Mouse (Mus musculus) CD4-positive helper T cell, adult 2 months (primary cell): Measurements from ENCODE around the gene Cemip2.

Experiments used
- DNase-seq: peaks from one replicate; pipeline ENCODE4 v3.0.0-alpha.2; 2012; ENCODE audit warnings: low read depth, missing footprints, low spot score

Cemip2 gene

GRCm38 (mm10) chr19:21779106-21779505 is 964 bp downstream of the Cemip2 start:
- DNase-seq = no peak

GRCm38 (mm10) chr19:21780663-21781062 is 2.5 kb downstream of the Cemip2 start:
- DNase-seq = no peak

DNA sequence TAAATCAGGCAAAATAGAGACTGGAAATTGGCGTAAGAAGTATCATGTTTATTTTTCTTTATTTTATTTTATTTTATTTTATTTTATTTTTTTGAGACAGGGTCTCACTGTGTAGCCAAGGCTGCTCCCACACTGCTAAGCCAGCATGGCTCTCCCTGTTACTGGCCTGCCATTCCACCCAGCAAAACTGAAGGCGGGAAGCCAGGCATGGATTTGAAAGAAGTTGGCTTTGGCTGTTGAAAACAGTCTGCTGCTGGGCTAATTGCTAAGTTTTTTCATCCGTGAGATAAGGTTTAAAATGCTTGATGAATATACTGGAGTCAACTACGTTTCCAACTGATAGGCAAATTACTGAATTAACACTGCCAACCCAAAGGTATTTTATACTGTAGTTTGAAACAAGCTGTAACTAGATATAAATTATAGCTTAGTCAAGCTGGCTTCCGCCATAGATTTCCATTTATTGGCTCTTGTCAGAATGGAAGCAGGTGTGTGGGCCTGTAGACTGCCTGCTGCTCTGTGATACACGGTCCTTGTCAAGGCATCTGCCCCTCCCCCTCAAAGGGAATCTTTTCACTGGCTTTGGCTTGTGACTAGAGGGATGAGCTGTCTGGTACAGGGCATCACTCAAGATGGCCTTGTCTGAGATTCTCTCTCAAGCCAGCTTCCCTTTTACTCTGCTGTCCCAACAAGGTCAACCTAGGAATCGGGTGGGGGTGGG is 3.1 kb downstream of the Cemip2 start:
- no peak for DNase-seq

- DNase-seq = no peak
These were observed 3.8 kb downstream of the Cemip2 start for GRCm38 (mm10) chr19:21781787-21782432.

GRCm38 (mm10) chr19:21783717-21784116 is 5.6 kb downstream of the Cemip2 start:
- DNase-seq = no peak

DNA sequence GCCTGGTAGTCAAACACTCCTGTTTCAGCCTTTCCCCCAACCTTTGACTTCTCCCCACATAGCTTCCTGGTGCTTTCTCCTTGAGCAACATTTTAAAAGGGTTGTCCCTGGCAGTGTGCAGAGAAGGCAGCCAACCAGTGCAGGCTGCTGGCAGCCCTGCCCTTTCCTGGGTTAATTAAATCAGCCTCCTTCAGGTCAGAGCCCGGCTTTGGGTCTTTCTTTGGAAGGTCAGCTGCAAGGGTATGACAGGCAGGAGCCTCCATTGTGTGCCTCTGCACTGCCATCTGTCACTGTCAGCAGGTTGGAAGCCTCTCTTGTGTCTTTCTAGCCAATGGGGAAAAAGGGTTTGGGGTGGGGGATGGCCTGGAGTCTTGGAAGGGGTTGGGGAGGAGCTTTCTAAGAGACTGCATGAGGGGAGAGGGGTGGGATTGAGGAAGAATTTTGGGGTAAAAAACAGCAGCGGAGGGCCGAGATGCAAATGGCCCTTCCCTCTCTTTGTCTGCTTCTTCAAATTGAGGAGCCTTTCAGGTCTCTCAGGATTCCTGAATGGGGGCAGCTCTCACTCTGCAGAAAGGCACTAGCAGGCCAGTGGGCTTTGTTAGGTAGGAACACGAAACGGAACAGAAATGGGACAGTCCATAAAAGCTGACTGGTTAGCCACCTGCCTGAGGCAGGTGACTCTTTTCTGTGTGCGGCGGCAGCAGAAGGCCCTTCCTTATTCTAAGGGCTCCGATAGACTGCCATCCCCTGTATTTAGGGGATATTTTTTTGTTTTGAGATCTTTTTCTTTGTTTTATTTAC is 6.4 kb downstream of the Cemip2 start:
- no peak for DNase-seq

GRCm38 (mm10) chr19:21785132-21785528 is 7.0 kb downstream of the Cemip2 start:
- DNase-seq = no peak

GRCm38 (mm10) chr19:21787004-21787480 is 8.9 kb downstream of the Cemip2 start:
- DNase-seq = no peak

GRCm38 (mm10) chr19:21788999-21789398 is 10.9 kb downstream of the Cemip2 start:
- DNase-seq = no peak

DNA sequence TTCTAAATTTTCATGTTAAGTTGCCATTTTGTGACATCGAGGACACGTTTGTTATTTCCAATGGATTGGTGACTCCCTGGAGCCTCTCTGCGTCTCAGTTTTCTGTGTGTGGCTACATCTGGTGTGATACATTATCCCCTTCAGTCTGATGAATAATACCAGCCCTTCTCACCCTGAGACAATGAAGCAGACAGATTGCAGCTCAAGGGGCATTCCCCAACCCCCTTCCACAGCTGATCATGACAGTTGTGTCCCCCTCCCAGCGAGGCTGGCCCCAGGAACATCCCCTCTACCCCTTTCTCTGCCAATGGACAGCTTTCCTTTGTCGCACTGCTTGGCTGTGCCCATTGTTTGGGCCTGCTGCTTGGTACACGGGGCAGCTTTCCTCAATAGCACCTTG is 11.5 kb downstream of the Cemip2 start:
- no peak for DNase-seq

- DNase-seq = no peak
These were observed 13.2 kb downstream of the Cemip2 start for GRCm38 (mm10) chr19:21791386-21791785.

DNA sequence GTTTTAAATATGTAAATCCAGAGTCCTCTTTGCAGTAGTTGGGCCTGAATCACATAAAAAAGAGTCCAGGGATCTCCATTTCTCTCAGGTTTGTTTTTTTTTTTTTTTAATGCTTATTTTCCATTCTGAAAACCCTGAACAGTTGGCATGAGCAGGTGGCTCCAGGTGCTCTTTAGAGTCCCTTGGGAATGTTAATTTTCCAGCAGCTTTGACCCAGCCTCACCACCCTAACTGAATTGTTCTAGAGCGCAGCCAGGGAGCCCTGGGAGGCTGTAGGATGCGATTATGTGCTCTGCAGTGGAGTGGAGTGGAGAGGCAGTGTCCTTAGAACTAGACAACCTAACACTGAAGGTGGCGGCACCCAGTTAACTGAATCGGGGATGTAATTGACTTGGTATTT is 13.7 kb downstream of the Cemip2 start:
- DNase-seq = no peak

DNA sequence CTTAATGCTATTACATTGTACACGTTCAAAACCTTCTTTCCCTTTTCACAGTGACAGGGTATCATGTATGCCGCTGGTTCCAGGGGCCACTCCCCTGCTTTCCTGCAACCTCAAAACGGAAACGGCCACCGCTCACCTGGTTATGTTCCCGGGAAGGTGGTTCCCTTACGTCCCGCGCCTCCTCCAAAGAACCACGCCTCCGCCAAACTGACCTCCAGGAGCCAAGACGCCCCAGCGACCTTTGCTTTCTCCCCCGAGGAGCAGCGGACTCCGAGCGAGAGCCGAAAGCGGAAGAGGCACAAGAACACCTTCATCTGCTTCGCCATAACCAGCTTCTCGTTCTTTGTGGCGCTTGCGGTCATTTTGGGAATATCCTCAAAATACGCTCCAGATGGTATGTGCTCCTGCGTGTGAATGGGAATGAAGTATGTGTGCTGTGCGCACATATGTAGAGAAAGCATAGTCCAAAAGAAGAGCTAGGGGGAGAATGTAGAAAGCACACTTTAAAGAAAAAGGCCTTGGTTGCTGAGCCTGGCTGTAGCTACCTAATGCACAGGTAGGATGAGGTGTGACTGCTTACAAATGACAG is 14.5 kb downstream of the Cemip2 start:
- no peak for DNase-seq

DNA sequence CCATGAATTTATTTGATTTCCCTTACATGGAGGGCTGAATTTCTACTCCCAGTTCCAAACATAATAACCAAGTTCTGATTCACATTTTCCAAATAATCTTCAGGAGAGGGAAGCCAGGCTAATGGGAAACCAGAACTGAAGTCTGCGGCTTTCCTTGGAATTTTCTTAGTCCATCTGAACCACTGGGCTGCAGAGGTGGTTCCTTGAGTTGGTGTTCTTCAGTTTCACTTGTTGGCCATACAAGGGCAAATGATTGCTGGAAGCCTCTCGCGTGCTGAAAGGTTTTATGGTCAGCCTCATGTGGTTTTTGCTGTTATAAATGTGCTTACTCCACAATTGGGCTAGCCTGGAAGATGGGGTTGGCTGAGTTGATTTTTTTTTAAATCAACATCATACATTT is 16.4 kb downstream of the Cemip2 start:
- no peak for DNase-seq

GRCm38 (mm10) chr19:21796333-21796732 is 18.2 kb downstream of the Cemip2 start:
- DNase-seq = no peak

GRCm38 (mm10) chr19:21798700-21799099 is 20.6 kb downstream of the Cemip2 start:
- no peak for DNase-seq

DNA sequence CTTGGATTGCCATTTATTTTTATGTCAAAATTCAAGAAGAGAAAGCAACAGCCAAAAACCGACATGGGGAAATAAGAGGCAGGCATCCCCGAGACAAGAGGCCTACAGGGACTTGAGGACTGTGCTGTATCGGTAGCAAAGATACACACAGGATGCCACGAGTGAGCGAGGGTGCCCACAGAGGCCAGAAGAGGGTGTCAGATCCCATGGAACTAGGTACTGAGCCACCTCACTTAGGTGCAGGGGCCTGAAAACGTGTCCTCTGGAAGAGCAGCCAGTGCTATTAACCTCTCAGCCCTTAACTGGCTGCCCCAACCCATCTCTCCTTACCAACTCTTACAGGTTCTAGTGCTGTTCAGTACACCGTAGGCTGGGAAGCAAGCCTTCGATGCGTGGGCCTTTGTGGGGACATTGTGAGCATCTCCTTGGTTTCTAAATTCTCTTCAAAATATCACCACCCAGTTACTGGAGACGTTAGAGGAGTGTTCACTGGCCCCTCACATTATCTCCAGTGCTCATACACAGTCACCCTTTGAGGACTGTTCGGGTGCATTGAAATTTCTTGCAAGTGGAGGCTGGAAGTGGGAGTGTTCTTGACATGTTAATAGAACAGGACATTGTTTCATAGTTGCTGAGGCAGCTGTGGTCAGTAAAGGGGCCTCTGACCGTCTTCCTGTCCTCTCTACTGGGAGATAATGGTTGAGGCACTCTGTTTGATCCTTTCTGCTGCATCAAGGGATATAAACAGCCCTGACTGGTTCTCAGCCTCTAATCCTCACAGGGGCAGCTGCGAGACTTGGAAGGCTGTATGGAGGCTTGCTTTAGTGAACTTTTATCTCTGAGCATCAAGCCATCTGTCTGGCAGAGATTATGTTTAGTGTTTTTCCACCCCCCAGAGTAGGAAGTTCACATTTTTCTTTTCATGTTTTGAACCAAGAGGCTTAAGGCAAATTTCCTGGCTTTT is 21.6 kb downstream of the Cemip2 start:
- no peak for DNase-seq

- no peak for DNase-seq
These were observed 26.3 kb downstream of the Cemip2 start for GRCm38 (mm10) chr19:21804488-21804887.

DNA sequence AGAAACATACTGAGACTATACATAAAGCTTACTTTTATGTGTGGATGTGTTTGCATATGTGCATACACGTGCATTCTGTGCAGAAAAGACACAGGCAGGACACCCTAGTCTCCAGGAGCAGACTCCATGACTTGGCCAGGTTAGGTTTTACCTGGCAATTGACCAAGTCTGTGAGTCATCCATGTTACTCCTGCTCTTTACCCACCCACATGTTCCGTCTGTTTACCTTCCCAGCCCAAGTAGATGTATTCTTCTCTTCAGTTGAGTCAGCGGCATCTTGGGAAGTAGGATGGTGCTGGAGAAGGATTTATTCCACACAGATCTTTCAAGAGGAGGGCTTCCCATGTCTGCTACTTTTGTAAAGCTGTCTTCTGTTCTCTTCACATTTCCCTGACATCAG is 27.2 kb downstream of the Cemip2 start:
- DNase-seq = no peak

DNA sequence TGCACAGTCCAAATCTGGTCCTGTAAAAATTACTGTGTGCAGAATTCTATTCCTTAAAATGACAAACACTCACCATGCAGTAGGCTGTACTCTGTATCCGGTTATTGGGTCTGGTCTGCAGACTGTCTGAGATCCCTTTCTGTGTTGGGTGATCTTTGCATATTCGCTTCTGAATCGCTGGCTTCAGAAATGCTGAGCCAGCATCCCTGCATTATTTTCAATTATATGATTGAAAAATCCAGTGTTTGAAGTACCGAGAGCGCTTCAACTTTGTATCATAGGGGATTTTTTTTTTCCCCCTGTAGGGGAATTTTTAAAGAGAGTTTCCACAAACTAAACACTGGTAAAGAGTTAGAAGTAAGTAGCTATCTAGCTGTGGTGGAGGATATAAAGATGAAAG is 32.0 kb downstream of the Cemip2 start:
- no peak for DNase-seq

- no peak for DNase-seq
These were observed 35.4 kb downstream of the Cemip2 start for GRCm38 (mm10) chr19:21813560-21813959.
